Comparison of ENCODE assay signal across 10 mouse cellular contexts in the genomic region with DNA sequence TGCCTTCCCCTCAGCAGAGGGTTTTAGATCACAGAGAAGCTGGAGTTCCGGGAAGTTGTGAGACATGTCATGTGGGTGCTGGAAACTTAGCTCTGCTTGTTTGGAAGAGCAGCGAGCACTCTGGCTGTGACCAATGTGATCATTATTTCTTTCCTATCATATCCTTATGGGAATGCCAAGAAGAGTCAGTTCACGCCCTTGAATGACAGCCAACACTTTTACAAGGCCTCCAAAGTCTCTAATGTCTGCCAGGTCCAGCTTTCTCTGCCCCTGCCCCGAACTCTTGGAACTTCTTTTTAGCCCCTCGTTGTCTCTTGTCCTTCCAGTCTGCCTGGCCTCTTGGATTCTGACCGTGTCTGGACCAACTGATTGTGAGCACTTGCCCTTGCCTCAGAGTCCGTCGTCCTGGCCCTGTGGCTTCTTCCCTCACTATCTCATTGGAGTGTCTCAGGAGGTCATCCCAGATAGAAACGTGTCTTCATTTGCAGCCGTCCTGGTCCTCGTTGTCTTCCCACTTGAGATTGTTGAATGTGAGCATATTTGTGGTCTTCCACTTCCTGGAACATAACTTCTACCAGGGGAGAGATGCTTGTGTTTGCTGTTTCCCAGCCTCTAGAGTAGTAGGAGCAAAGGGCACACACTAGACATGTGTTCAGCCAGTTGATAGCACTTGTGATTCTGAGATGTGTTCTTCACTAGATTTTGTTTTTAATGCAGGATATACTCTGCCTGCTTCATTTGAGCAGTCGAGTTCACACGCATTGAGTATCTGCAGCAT.
DNase-seq lines count a peak whose midpoint lies in the region; ATAC-seq and TF ChIP-seq lines count a peak whose summit lies in the region.
"Had no signal": no experiment of that assay in that cellular context is flagged by ENCODE, and none has a peak within 500 bp of the region (broad histone marks: within the 10 kb centered on the region; RNA-seq: fewer than 3 reads in every experiment).

No protein-coding gene starts in this region.

- no peak overlapping the region for H3K4me2 ChIP-seq in forebrain, embryonic 14.5 days (ENCODE audit: low read length)
- H3K4me2 ChIP-seq in forebrain, embryonic 11.5 days (ENCODE audit: low read depth, low read length, severe bottlenecking) = no peak overlapping the region
- no peak overlapping the region for H3K4me2 ChIP-seq in intestine, embryonic 14.5 days (ENCODE audit: low read length)

- WGBS in forebrain, embryonic 14.5 days = 82% methylated on average over 13 of the region's 13 CpGs
- WGBS in forebrain, embryonic 11.5 days = 82% methylated on average over 13 of the region's 13 CpGs
- 47% methylated on average over 13 of the region's 13 CpGs for WGBS in intestine, embryonic 14.5 days
- WGBS in small intestine, adult 2 months = 8% methylated on average over 13 of the region's 13 CpGs

- no peaks in the 10 kb centered on the region for H3K27me3 ChIP-seq in forebrain, embryonic 14.5 days (replicated peaks; ENCODE audit: control insufficient read depth, insufficient read depth, low read length)
- no peaks in the 10 kb centered on the region for H3K27me3 ChIP-seq in forebrain, embryonic 11.5 days (ENCODE audit: control insufficient read depth, insufficient read depth, low read length)
- H3K27me3 ChIP-seq in intestine, embryonic 14.5 days (replicated peaks; ENCODE audit: control insufficient read depth, insufficient read depth, low read length) = no peaks in the 10 kb centered on the region
- H3K27me3 ChIP-seq in small intestine, adult 2 months (ENCODE audit: control insufficient read depth, insufficient read depth, low read length) = no peaks in the 10 kb centered on the region
- H3K27me3 ChIP-seq: CH12.LX had no signal

- H3K27ac ChIP-seq in forebrain, embryonic 14.5 days (ENCODE audit: low read depth, low read length) = peak overlapping the region; percentile 33
- H3K27ac ChIP-seq in forebrain, embryonic 11.5 days (ENCODE audit: low read depth, low read length) = no peak overlapping the region
- peak overlapping the region; percentile 24; the same call in 1 of the 2 replicates for H3K27ac ChIP-seq in intestine, embryonic 14.5 days (ENCODE audit: low read depth)
- H3K27ac ChIP-seq in small intestine, adult 2 months (ENCODE audit: insufficient read depth, low read depth, low read length) = peak overlapping the region; percentile 93
- H3K27ac ChIP-seq: macrophage had no signal

- no peak overlapping the region for H3K9ac ChIP-seq in forebrain, embryonic 14.5 days (ENCODE audit: low read length)
- H3K9ac ChIP-seq in forebrain, embryonic 11.5 days (ENCODE audit: low read length) = no peak overlapping the region
- no peak overlapping the region for H3K9ac ChIP-seq in intestine, embryonic 14.5 days (ENCODE audit: low read length)

- no peak for ATAC-seq in forebrain, embryonic 14.5 days
- ATAC-seq in forebrain, embryonic 11.5 days (replicated peaks; ENCODE audit: low FRiP score) = no peak
- no peak for ATAC-seq in intestine, embryonic 14.5 days (replicated peaks; ENCODE audit: low FRiP score, low TSS enrichment, low read depth)
- no peak for ATAC-seq in erythroblast, adult 5-6 weeks (replicated peaks; ENCODE audit: low FRiP score, poor library complexity, severe bottlenecking)
- no peak for ATAC-seq in frontal cortex, adult (ENCODE audit: low TSS enrichment)

- no peak overlapping the region for H3K4me3 ChIP-seq in forebrain, embryonic 14.5 days (ENCODE audit: low read depth, low read length)
- H3K4me3 ChIP-seq in forebrain, embryonic 11.5 days (ENCODE audit: low read depth, low read length) = no peak overlapping the region
- no peak overlapping the region for H3K4me3 ChIP-seq in intestine, embryonic 14.5 days (ENCODE audit: low read depth, low read length)
- H3K4me3 ChIP-seq in small intestine, adult 2 months (ENCODE audit: low read depth, low read length) = 0 out of 2 replicates have a peak overlapping the region, but pooled peaks have one; percentile 0

- no peak for TF ChIP-seq POLR2A in small intestine, adult 2 months (IDR thresholded peaks at IDR 0.05; ENCODE audit: low read depth, low read length)

- no peak for DNase-seq in forebrain, embryonic 14.5 days (ENCODE audit: low spot score)
- DNase-seq in forebrain, embryonic 11.5 days (ENCODE audit: low spot score) = no peak
- peak; percentile 32 for DNase-seq in ovary, postnatal 36 days (ENCODE audit: low spot score)
- DNase-seq in ovary, postnatal 10 days (ENCODE audit: low spot score) = no peak
- no peak for DNase-seq in intestine, embryonic 14.5 days (ENCODE audit: low spot score)

- TF ChIP-seq CTCF in small intestine, adult 2 months (IDR thresholded peaks at IDR 0.05; ENCODE audit: extremely low read depth, insufficient read length, insufficient replicate concordance, low read depth, low read length) = no peak

- no peaks in the 10 kb centered on the region for H3K9me3 ChIP-seq in forebrain, embryonic 14.5 days (replicated peaks; ENCODE audit: control insufficient read depth, low read length)
- no peaks in the 10 kb centered on the region for H3K9me3 ChIP-seq in forebrain, embryonic 11.5 days (ENCODE audit: control insufficient read depth, low read length)
- no peaks in the 10 kb centered on the region for H3K9me3 ChIP-seq in intestine, embryonic 14.5 days (ENCODE audit: control insufficient read depth, low read length)

- H3K36me3 ChIP-seq in forebrain, embryonic 14.5 days (ENCODE audit: control insufficient read depth, insufficient read depth, low read length) = peaks cover 7% of the 10 kb centered on the region
- H3K36me3 ChIP-seq in forebrain, embryonic 11.5 days (ENCODE audit: control insufficient read depth, insufficient read depth, low read length) = no peaks in the 10 kb centered on the region
- H3K36me3 ChIP-seq in intestine, embryonic 14.5 days (ENCODE audit: control insufficient read depth, insufficient read depth, low read length) = peaks cover 7% of the 10 kb centered on the region; the same call in 1 of the 2 replicates
- 0 out of 2 replicates have a peak, but pooled peaks cover 3% of the 10 kb centered on the region for H3K36me3 ChIP-seq in small intestine, adult 2 months (ENCODE audit: control insufficient read depth, insufficient read depth, low read length)

- H3K4me1 ChIP-seq in forebrain, embryonic 14.5 days (ENCODE audit: control insufficient read depth, insufficient read depth, low read length) = peaks cover 46% of the 10 kb centered on the region
- H3K4me1 ChIP-seq in forebrain, embryonic 11.5 days (replicated peaks; ENCODE audit: control insufficient read depth, insufficient read depth, low read length) = peaks cover 23% of the 10 kb centered on the region
- peaks cover 59% of the 10 kb centered on the region for H3K4me1 ChIP-seq in intestine, embryonic 14.5 days (replicated peaks; ENCODE audit: control insufficient read depth, insufficient read depth, low read length)
- H3K4me1 ChIP-seq in small intestine, adult 2 months (ENCODE audit: control insufficient read depth, insufficient read depth, insufficient read length, low read length) = peaks cover 32% of the 10 kb centered on the region
